Mouse (Mus musculus) megakaryocyte, embryonic 14.5 days (primary cell): Measurements from ENCODE around the gene Hs3st3a1. TPM values are rescaled to one million over a fixed set of nuclear protein-coding genes. Genes with fewer than 3 reads are reported as not detected.

Experiments
- H3K27me3 ChIP-seq: replicated peaks from 2 replicates; pipeline ENCODE3; 2012; ENCODE audit warnings: inconsistent platforms
- H3K36me3 ChIP-seq: replicated peaks from 2 replicates; pipeline ENCODE3; 2012; ENCODE audit warnings: low read length, inconsistent platforms, mixed read lengths
- H3K4me1 ChIP-seq: 2 replicates; pipeline ENCODE4 v1.6.1; 2012; ENCODE audit warnings: inconsistent platforms
- H3K4me3 ChIP-seq: replicated peaks from 2 replicates; pipeline ENCODE3; 2012; ENCODE audit warnings: moderate library complexity, mild to moderate bottlenecking, inconsistent platforms
- H3K9me3 ChIP-seq: 2 replicates; pipeline ENCODE4 v1.6.1; 2012; ENCODE audit warnings: inconsistent platforms
- FLI1 ChIP-seq: IDR thresholded peaks from 2 replicates; pipeline ENCODE4 v1.6.1; 2012; ENCODE audit warnings: low read length, inconsistent platforms, mixed read lengths
- GATA1 ChIP-seq: IDR thresholded peaks from 3 replicates; pipeline ENCODE4 v1.6.1; 2012; ENCODE audit warnings: mixed read lengths, low read length, inconsistent platforms, borderline replicate concordance
- polyA plus RNA-seq: library from polyadenylated mRNA; stranded (reverse); fragments of >175 nt; gene quantifications from 2 replicates; pipeline ENCODE4 v1.2.3, GENCODE M21; 2012; ENCODE audit warnings: low replicate concordance; ENCODE audit not compliant: insufficient read depth

The Hs3st3a1 gene
- polyA plus RNA-seq, 1 experiment: 0.03 TPM

- no peak overlapping the region for H3K4me3 ChIP-seq
- peaks cover 18% of the 10 kb centered on the region for H3K4me1 ChIP-seq
- TF ChIP-seq GATA1 (no peak), FLI1 (no peak)
- no peaks in the 10 kb centered on the region for H3K36me3 ChIP-seq
- peaks cover 44% of the 10 kb centered on the region for H3K27me3 ChIP-seq
- H3K9me3 ChIP-seq: 0 out of 2 replicates have a peak, but pooled peaks cover 7% of the 10 kb centered on the region
These were observed 1.7 kb downstream of the Hs3st3a1 start for GRCm38 (mm10) chr11:64436791-64437298.

GRCm38 (mm10) chr11:64437721-64438120 is 2.6 kb downstream of the Hs3st3a1 start:
- no peaks in the 10 kb centered on the region for H3K36me3 ChIP-seq
- H3K4me1 ChIP-seq: peaks cover 18% of the 10 kb centered on the region
- TF ChIP-seq FLI1 (no peak), GATA1 (no peak)
- 0 out of 2 replicates have a peak, but pooled peaks cover 7% of the 10 kb centered on the region for H3K9me3 ChIP-seq
- no peak overlapping the region for H3K4me3 ChIP-seq
- peaks cover 44% of the 10 kb centered on the region for H3K27me3 ChIP-seq

GRCm38 (mm10) chr11:64438909-64439308 is 3.8 kb downstream of the Hs3st3a1 start:
- H3K9me3 ChIP-seq: 0 out of 2 replicates have a peak, but pooled peaks cover 4% of the 10 kb centered on the region
- H3K27me3 ChIP-seq: peaks cover 39% of the 10 kb centered on the region
- TF ChIP-seq FLI1: no peak
- TF ChIP-seq GATA1: no peak
- H3K4me1 ChIP-seq: peaks cover 18% of the 10 kb centered on the region
- no peaks in the 10 kb centered on the region for H3K36me3 ChIP-seq
- H3K4me3 ChIP-seq: no peak overlapping the region

GRCm38 (mm10) chr11:64442119-64442518 is 7.0 kb downstream of the Hs3st3a1 start:
- no peaks in the 10 kb centered on the region for H3K36me3 ChIP-seq
- H3K4me3 ChIP-seq: no peak overlapping the region
- no peaks in the 10 kb centered on the region for H3K9me3 ChIP-seq
- H3K27me3 ChIP-seq: peaks cover 9% of the 10 kb centered on the region
- TF ChIP-seq FLI1: no peak
- no peak for TF ChIP-seq GATA1
- H3K4me1 ChIP-seq: 0 out of 2 replicates have a peak, but pooled peaks cover 4% of the 10 kb centered on the region

- Histone ChIP-seq H3K36me3 (no peaks in the 10 kb centered on the region), H3K4me3 (no peak overlapping the region), H3K4me1 (0 out of 2 replicates have a peak, but pooled peaks cover 4% of the 10 kb centered on the region), H3K9me3 (no peaks in the 10 kb centered on the region), H3K27me3 (peaks cover 7% of the 10 kb centered on the region)
- no peak for TF ChIP-seq FLI1
- no peak for TF ChIP-seq GATA1
These were observed 7.6 kb downstream of the Hs3st3a1 start for GRCm38 (mm10) chr11:64442701-64443100.

DNA sequence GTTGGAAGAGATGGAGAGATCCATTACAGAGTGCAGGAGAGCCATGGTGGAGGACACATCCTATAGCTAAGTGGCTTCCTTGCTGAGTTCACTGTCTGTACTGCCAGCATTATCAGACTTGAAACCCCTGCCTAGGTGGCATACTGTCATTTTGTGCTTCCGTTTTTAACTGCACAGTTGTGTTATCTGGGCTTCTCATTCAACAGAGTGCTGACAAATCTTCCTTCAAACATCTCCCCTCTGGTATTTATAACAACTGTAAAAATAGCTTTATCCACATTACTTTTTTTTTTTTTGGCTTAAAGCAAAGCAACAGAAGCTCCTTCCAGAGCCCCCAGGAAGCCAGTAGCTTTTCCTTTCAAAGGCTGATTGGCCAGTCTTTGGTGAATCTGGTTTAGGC is 10.1 kb downstream of the Hs3st3a1 start:
- TF ChIP-seq GATA1 (no peak), FLI1 (no peak)
- Histone ChIP-seq H3K27me3 (peaks cover 4% of the 10 kb centered on the region), H3K9me3 (no peaks in the 10 kb centered on the region), H3K4me1 (0 out of 2 replicates have a peak, but pooled peaks cover 4% of the 10 kb centered on the region), H3K36me3 (no peaks in the 10 kb centered on the region), H3K4me3 (no peak overlapping the region)

DNA sequence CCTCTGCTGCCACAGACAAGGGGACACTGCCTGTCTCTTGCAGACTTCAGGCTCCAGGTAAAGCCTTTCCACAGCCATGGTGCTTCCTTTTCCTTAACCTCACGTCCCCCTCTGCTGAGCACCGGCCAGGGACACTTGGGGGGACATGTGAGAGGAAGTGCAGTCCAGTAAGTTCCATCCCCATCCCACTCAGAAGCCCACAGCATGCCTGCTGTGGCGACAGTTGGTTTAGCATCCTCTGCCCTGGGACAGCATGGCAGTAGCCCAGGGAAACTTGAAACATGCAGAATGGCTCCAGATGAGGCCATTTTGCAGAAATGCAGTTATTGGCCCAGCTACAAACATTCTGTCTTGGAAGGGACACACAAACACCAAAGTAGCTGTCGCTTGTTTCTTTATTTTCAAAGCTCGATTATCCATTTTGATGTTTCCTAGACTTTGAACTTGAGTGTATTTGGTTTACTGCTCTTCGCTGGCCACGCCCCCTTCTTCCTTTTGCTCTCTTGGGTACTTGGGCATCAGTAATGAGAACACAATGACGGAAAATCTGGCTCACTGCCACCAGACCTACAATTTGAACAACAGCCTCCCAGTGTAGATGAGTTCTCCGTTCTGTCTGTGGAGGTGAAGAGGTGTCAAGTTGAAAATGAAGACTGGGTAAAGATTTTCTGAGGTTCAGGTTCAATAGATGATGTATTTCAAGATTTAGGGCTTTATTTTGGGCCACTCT is 13.6 kb downstream of the Hs3st3a1 start:
- H3K36me3 ChIP-seq: no peaks in the 10 kb centered on the region
- H3K27me3 ChIP-seq: no peaks in the 10 kb centered on the region
- H3K9me3 ChIP-seq: no peaks in the 10 kb centered on the region
- no peak overlapping the region for H3K4me3 ChIP-seq
- TF ChIP-seq GATA1 (no peak), FLI1 (no peak)
- H3K4me1 ChIP-seq: 0 out of 2 replicates have a peak, but pooled peaks cover 4% of the 10 kb centered on the region

GRCm38 (mm10) chr11:64461746-64462145 is 26.6 kb downstream of the Hs3st3a1 start:
- Histone ChIP-seq H3K4me3 (no peak overlapping the region), H3K27me3 (no peaks in the 10 kb centered on the region), H3K9me3 (no peaks in the 10 kb centered on the region), H3K36me3 (no peaks in the 10 kb centered on the region), H3K4me1 (no peaks in the 10 kb centered on the region)
- TF ChIP-seq FLI1: no peak
- no peak for TF ChIP-seq GATA1

GRCm38 (mm10) chr11:64468737-64469136 is 33.6 kb downstream of the Hs3st3a1 start:
- H3K4me1 ChIP-seq: no peaks in the 10 kb centered on the region
- no peaks in the 10 kb centered on the region for H3K36me3 ChIP-seq
- TF ChIP-seq FLI1: no peak
- no peak for TF ChIP-seq GATA1
- H3K4me3 ChIP-seq: no peak overlapping the region
- no peaks in the 10 kb centered on the region for H3K9me3 ChIP-seq
- no peaks in the 10 kb centered on the region for H3K27me3 ChIP-seq

GRCm38 (mm10) chr11:64470689-64471088 is 35.6 kb downstream of the Hs3st3a1 start:
- no peak for TF ChIP-seq GATA1
- H3K36me3 ChIP-seq: no peaks in the 10 kb centered on the region
- H3K27me3 ChIP-seq: no peaks in the 10 kb centered on the region
- H3K4me1 ChIP-seq: no peaks in the 10 kb centered on the region
- H3K4me3 ChIP-seq: no peak overlapping the region
- no peaks in the 10 kb centered on the region for H3K9me3 ChIP-seq
